Mouse (Mus musculus) heart, postnatal 36 days (tissue): ENCODE measurements around the gene Fhit. TPM values are rescaled to one million over a fixed set of nuclear protein-coding genes. Genes with fewer than 3 reads are reported as not detected.
A peak's percentile ranks its signal among the peaks of the same experiment; 100 is the strongest.

ENCODE experiments used
- DNase-seq, 2 experiments: peaks; one replicate each; pipeline ENCODE4 v3.0.0; 2021 to 2022
- intact Hi-C: fragments of 180-260 bp; cut with DNase I; formaldehyde crosslinking; loops from one replicate; pipeline ENCODE4 v1.15.1; 2025
- total RNA-seq, 2 experiments: library from RNA; stranded (reverse); gene quantifications; 2 replicates each; pipeline ENCODE4 v1.2.3; 2021

The Fhit gene
- total RNA-seq, 2 experiments from 2014 or later: 1.6 to 2.7 TPM

DNA sequence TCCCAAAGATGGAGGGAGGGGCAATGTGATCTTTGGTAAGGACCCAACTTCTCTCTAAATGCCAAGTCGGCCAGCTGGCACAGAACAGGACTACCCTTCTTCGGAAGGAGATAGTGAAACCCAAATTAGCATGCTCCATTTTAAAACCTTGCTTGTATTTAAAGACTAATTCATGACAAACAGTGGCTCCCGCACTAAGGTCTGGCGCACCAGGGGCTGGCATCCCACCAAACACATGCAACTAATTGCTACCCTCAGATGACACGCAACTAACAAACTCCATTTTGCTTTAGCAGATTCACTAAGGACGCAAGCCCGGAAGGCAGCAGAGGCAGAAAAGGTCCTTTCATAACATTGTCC is 449.3 kb downstream of the Fhit start:
- DNase-seq: no peak
- intact Hi-C loops: no loop called here

DNA sequence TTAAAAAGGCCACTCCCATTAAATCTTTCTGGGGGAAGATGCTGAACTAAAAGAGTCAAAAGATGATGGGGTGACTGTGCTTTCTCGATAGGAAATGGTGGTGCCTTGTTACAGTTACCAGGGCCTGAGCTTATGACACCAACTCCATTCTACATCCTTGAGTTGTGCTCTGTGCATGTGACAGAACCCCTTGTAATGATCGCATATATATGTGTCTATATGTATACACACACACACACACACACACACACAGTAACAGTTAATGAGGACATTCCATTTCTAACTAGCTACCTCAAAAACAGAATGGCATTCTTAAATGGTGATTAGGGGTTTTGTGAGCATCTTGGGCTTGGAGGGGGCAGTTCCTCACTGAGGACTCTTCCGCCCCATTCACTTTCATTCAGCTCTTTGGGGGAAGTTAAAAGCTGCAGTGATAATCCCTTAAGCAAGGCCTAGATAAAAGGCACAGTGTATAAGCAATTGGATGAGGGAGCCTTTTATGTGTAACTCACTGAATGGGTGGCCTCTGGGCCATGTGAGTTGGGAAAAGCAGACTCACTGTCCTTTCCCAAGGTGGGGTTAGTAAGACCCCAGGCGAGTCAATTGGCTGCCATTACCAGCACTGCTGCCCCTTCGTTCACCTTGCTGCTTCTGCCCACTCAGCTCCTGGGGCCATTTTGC is 449.9 kb downstream of the Fhit start:
- intact Hi-C loops: no loop called here
- no peak for DNase-seq

DNA sequence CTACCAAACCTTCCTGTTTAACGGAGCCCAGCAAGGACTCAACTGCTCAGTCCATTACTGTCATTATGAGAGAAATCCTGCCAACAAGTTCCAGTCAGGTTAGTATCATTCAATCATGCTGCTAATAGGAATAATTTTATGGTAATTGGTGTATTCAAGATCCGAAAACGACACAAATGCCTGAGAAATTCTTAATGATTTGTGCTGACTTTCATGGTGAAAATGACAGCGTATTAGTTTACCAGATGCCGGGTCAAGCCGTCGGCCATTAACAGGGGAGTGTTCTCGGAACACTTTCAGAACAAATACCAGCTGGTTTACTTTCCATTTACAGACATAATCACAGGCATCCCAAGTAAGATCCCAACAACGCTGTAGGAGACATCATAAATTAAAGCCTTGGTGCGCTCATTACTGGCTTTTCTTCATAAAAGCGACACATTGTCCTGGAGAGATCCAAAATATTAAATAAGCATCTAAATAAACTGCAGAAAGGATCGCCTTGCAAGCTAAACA is 451.0 kb downstream of the Fhit start:
- intact Hi-C loops: no loop called here
- no peak for DNase-seq

- DNase-seq: no peak
These were observed 460.1 kb downstream of the Fhit start for GRCm38 (mm10) chr14:10701707-10702106.

GRCm38 (mm10) chr14:10680041-10680440 is 481.8 kb downstream of the Fhit start:
- intact Hi-C loops: no loop called here
- no peak for DNase-seq

More at GRCm38 (mm10) chr14:10701707-10702106, 460.1 kb downstream of the Fhit start:
- intact Hi-C loops: no loop called here

DNA sequence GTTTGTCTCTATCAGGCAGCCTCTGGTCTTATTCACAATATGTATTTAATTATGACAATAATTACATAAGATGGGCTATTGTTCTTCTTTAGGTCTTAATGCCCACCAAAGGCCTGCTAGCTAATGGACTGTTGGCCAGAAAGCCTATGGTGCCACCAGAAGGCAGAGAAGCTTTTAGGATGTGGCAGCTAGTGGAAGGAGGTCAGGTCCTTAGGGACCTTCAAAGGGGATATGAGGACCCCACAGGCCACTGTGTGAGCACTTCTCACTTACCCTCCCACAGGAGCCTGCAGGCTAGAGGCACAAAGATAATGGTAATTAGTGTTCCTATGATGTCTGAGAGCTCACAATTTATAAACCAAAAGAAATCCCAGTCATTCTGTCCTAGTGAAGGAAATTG is 482.2 kb downstream of the Fhit start:
- DNase-seq: no peak
- intact Hi-C loops: no loop called here

- peak; percentile 55 to 64 for DNase-seq
- intact Hi-C loops: no loop called here
These were observed 484.2 kb downstream of the Fhit start for GRCm38 (mm10) chr14:10677627-10678026.

DNA sequence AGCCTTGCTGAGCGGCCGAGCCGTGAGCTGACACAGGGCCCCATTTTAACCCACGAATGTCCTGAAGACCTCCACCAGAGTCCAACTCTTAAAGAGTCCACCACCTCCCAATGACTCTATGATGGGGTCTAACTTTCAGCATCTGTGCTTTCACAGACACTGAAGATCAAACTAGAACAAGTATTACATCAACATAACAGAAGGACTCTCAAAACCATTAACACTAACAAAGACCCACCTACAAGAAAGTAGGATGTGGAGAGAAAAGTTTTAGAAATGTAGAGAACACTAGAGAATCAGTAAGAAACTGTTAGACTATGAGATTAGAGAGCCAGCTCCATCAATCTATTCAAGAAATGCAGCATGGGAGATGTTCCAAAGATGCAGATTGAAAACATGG is 501.6 kb downstream of the Fhit start:
- no peak for DNase-seq
- intact Hi-C loops: no loop called here

GRCm38 (mm10) chr14:10659326-10659725 is 502.5 kb downstream of the Fhit start:
- DNase-seq: no peak
- intact Hi-C loops: loop anchor here (10.0 kb wide), 1 partner anchor 495 kb away; no protein-coding TSS in a partner anchor

GRCm38 (mm10) chr14:10658219-10658618 is 503.6 kb downstream of the Fhit start:
- DNase-seq: no peak
- intact Hi-C loops: loop anchor here (10.0 kb wide), 1 partner anchor 497 kb away; no protein-coding TSS in a partner anchor

DNA sequence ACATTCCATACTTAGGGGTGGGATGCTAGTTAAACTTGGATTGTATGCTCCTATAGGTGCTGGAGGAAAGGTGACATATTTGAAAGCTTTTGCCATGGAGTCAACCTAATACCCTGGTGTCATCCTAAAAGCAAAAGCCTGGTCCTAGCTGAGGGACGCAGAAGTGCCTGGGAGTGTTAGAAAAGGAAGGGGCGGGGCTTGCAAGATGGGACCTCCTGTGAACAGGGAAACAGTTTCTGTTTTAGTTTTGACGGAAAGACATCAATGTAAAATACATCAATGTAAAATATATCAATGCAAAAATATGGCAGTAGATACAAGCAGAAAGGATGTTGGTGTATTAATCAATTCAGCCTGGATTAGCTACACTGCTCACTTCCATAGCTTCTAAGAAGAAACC is 504.5 kb downstream of the Fhit start:
- no peak for DNase-seq
- intact Hi-C loops: loop anchor here (10.0 kb wide), 1 partner anchor 497 kb away; no protein-coding TSS in a partner anchor

GRCm38 (mm10) chr14:10655842-10656241 is 506.0 kb downstream of the Fhit start:
- intact Hi-C loops: loop anchor here (10.0 kb wide), 1 partner anchor 499 kb away; no protein-coding TSS in a partner anchor
- peak; percentile 11 to 13 for DNase-seq

DNA sequence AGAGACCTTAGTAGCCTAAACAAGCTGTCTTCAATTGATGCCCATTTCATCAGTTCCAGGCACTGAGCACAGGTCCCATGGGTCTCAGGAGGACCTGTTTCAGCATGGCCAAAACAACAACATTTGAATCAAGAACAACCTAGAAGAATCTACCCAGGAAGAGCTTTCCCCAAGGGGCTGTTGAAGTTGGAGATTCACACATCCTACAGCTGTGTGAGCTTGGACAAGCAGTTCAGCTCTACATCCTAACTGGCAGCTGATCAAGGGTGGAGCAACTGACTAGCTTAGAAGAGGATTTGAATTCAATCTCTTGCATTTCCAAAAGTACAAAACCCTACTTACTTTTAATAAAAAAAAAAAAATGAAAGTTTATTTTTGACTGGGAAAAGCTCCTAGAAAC is 514.0 kb downstream of the Fhit start:
- peak; percentile 15 to 41 for DNase-seq
- intact Hi-C loops: no loop called here

DNA sequence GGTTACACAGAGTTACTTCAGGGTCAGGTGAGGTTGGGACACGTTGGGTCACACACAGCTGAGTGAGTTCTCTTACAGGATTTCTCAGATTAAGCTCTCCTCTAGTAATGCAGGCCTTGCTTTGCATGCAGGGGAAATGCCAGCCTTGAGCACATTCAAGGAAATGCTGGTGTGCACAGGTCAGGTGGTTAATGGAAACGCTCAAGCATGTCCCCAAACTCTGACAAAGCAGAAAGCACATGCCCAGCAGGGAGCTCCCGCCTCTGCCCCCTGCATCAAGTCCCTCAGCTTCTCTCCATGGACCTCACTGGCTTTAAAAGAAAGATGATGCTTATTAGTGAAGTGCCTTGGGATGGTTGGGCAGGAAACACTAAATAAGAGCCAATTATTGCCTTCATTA is 530.1 kb downstream of the Fhit start:
- DNase-seq: no peak
- intact Hi-C loops: no loop called here

DNA sequence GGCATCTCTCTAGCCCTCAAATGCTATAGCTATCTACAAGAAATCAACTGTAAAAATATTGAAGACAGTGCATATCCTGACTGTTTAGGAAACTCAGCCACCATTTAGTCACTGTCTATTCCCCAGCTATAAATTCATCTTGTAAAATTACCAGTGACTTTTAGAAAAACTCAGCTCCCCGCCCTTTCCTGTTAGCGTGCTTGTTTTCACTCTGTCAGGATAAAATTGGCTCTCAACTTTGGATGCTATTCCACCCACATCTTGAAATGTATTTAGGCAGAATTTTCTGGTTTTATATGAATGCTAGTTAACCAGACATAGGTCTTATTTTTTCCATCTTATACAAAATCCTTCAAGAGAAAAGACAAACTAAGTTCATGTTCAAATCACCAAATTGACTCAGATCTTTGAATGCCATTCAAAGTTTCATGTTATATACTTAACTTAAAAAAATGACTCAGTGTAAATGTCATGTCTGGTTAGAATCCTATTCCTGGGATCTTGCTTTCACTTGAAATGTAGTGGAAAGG is 530.9 kb downstream of the Fhit start:
- intact Hi-C loops: no loop called here
- no peak for DNase-seq

GRCm38 (mm10) chr14:10593467-10593866 is 568.4 kb downstream of the Fhit start:
- intact Hi-C loops: no loop called here
- DNase-seq: no peak

DNA sequence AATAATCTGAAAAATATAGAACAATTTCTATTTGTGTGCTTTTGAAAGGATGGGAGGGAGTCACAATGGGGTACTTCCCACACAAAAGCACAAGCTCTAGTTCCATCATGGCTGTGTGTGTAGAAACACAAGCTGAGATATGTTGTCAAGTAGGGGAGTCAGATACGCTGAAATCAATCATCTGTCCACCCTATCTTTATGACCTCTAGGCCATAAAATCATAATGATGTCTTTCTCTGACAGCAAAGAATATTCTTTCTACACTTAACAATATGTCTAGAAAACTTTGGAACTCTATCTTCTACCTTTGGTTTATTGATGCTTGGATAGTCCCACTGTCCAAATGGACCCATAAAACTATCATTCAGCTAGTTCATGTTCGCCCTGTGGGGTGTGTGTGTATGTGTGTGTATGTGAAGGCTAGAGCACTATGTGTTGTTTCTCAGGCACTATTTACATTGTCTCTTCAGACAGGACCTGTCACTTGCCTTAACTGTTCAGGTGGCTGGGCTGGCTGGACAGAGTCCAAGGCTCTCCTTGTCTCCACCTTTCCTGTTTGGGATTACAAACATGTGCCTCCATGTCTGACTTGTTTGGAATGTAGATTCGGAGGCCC is 592.8 kb downstream of the Fhit start:
- DNase-seq: no peak
- intact Hi-C loops: no loop called here

GRCm38 (mm10) chr14:10567771-10568170 is 594.1 kb downstream of the Fhit start:
- no peak for DNase-seq
- intact Hi-C loops: no loop called here

GRCm38 (mm10) chr14:10554755-10555154 is 607.1 kb downstream of the Fhit start:
- DNase-seq: no peak
- intact Hi-C loops: no loop called here

DNA sequence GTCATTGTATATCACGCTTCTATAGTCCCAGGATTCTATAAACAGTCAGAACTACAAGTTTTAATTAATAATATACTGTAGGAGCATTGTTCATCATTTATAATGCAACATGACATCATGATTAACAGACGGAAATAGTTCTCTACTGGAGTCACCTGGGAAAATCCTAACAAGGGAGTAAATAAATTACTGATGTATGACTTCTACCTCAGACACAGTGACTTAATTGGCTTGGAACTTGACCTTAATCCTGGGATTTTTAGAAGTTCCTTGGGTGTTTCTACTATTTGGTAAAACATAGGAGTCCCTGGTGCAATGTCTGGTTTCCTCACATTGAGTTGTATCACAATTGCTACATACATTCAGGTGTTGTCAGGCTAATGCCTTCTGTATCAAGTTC is 613.2 kb downstream of the Fhit start:
- intact Hi-C loops: no loop called here
- DNase-seq: no peak

DNA sequence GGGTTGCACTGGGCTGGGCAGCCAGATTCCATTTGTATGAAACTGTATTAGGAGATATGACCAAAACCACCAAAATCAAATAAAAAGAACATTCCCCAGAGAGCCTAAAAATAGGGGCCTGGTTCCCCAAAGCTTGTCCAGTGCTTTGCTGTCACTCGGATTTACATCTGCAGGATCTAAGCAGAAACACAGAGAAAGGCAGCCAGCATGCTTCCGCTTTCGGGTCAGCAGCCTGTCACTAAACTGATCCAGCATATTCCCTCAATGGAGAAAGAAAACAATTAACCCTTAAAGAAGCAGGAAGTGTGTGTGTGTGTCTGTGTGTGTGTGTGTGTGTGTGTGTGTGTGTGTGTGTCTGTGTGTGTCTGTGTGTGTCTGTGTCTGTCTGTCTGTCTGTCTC is 615.9 kb downstream of the Fhit start:
- no peak for DNase-seq
- intact Hi-C loops: no loop called here

GRCm38 (mm10) chr14:10534862-10535261 is 627.0 kb downstream of the Fhit start:
- intact Hi-C loops: no loop called here
- DNase-seq: no peak
